Mouse (Mus musculus) heart, embryonic 10.5 days (tissue): ENCODE measurements around the gene Slc9b2. TPM values are rescaled to one million over a fixed set of nuclear protein-coding genes. Genes with fewer than 3 reads are reported as not detected.

Source experiments
- DNase-seq: peaks from one replicate; pipeline ENCODE4 v3.0.0-alpha.2; 2017; ENCODE audit warnings: low spot score
- H3K27ac ChIP-seq: fragments of 300-500 bp; sonication (generic); 2 replicates; pipeline ENCODE4 v1.5.1; 2016; ENCODE audit warnings: mild to moderate bottlenecking
- H3K27me3 ChIP-seq: fragments of 300-500 bp; sonication (generic); 2 replicates; pipeline ENCODE4 v1.6.1; 2016; ENCODE audit warnings: mild to moderate bottlenecking; ENCODE audit not compliant: poor library complexity, insufficient read depth, severe bottlenecking
- H3K36me3 ChIP-seq: fragments of 300-500 bp; sonication (generic); 2 replicates; pipeline ENCODE4 v1.6.1; 2016; ENCODE audit warnings: mild to moderate bottlenecking, moderate library complexity
- H3K4me1 ChIP-seq: fragments of 300-500 bp; sonication (generic); 2 replicates; pipeline ENCODE4 v1.6.1; 2016; ENCODE audit warnings: mild to moderate bottlenecking
- H3K4me3 ChIP-seq: fragments of 300-500 bp; sonication (generic); 2 replicates; pipeline ENCODE4 v1.5.1; 2016; ENCODE audit warnings: mild to moderate bottlenecking, moderate library complexity
- H3K9me3 ChIP-seq: fragments of 300-500 bp; sonication (generic); 2 replicates; pipeline ENCODE4 v1.6.1; 2016; ENCODE audit warnings: mild to moderate bottlenecking, moderate library complexity
- whole genome bisulfite sequencing: fragments of 180-500 bp; shearing (Covaris S2); methylation state at CpG from one replicate; pipeline ENCODE4 v1.1.7; 2016; 5-methylcytosine and 5-hydroxymethylcytosine counted together
- polyA plus RNA-seq: library from polyadenylated mRNA; unstranded; fragments of >200 nt; fragmentation: Nextera tagmentation; extraction: Ambion mirVana; gene quantifications from 2 replicates; pipeline ENCODE4 v1.2.1, GENCODE M21; 2016

Gene Slc9b2
- polyA plus RNA-seq, 1 experiment from 2014 or later: 2.1 TPM

GRCm38 (mm10) chr3:135315720-135316425, 8.4 kb downstream of the Slc9b2 start:
- WGBS: 83% methylated on average over 9 of the region's 9 CpGs
- no peak for DNase-seq
- H3K27ac ChIP-seq: no peak overlapping the region
- H3K4me1 ChIP-seq: peaks cover 4% of the 10 kb centered on the region; the same call in 1 of the 2 replicates
- H3K9me3 ChIP-seq: no peaks in the 10 kb centered on the region
- H3K4me3 ChIP-seq: no peak overlapping the region
- H3K27me3 ChIP-seq: no peaks in the 10 kb centered on the region
- H3K36me3 ChIP-seq: no peaks in the 10 kb centered on the region

- H3K27me3 ChIP-seq: no peaks in the 10 kb centered on the region
- DNase-seq: no peak
- H3K9me3 ChIP-seq: no peaks in the 10 kb centered on the region
- 68% methylated on average over 11 of the region's 11 CpGs for WGBS
- H3K4me3 ChIP-seq: no peak overlapping the region
- no peaks in the 10 kb centered on the region for H3K36me3 ChIP-seq
- H3K27ac ChIP-seq: no peak overlapping the region
- peaks cover 4% of the 10 kb centered on the region; the same call in 1 of the 2 replicates for H3K4me1 ChIP-seq
These were observed 10.8 kb downstream of the Slc9b2 start for GRCm38 (mm10) chr3:135318331-135318730.

GRCm38 (mm10) chr3:135324354-135324753, 16.9 kb downstream of the Slc9b2 start:
- no peak for DNase-seq
- H3K27ac ChIP-seq: no peak overlapping the region
- 68% methylated on average over 6 of the region's 6 CpGs for WGBS
- H3K4me3 ChIP-seq: no peak overlapping the region
- H3K36me3 ChIP-seq: no peaks in the 10 kb centered on the region
- no peaks in the 10 kb centered on the region for H3K4me1 ChIP-seq
- no peaks in the 10 kb centered on the region for H3K9me3 ChIP-seq
- H3K27me3 ChIP-seq: no peaks in the 10 kb centered on the region

GRCm38 (mm10) chr3:135327176-135327575, 19.7 kb downstream of the Slc9b2 start:
- Histone ChIP-seq H3K36me3 (no peaks in the 10 kb centered on the region), H3K4me1 (no peaks in the 10 kb centered on the region), H3K4me3 (no peak overlapping the region), H3K27me3 (no peaks in the 10 kb centered on the region), H3K27ac (no peak overlapping the region), H3K9me3 (no peaks in the 10 kb centered on the region)
- 71% methylated on average over 6 of the region's 6 CpGs for WGBS
- DNase-seq: no peak

- Histone ChIP-seq H3K9me3 (no peaks in the 10 kb centered on the region), H3K27ac (no peak overlapping the region), H3K27me3 (no peaks in the 10 kb centered on the region), H3K36me3 (no peaks in the 10 kb centered on the region), H3K4me3 (no peak overlapping the region), H3K4me1 (no peaks in the 10 kb centered on the region)
- no peak for DNase-seq
- 52% methylated on average over 2 of the region's 2 CpGs for WGBS
These were observed 20.1 kb downstream of the Slc9b2 start for GRCm38 (mm10) chr3:135327601-135328000.

GRCm38 (mm10) chr3:135328560-135328959, 21.1 kb downstream of the Slc9b2 start:
- H3K4me3 ChIP-seq: no peak overlapping the region
- DNase-seq: no peak
- no peaks in the 10 kb centered on the region for H3K4me1 ChIP-seq
- WGBS: 29% methylated on average over 3 of the region's 3 CpGs
- no peaks in the 10 kb centered on the region for H3K27me3 ChIP-seq
- H3K27ac ChIP-seq: no peak overlapping the region
- no peaks in the 10 kb centered on the region for H3K36me3 ChIP-seq
- H3K9me3 ChIP-seq: no peaks in the 10 kb centered on the region

- Histone ChIP-seq H3K4me1 (no peaks in the 10 kb centered on the region), H3K4me3 (no peak overlapping the region), H3K27ac (no peak overlapping the region)
These were observed 25.2 kb downstream of the Slc9b2 start for GRCm38 (mm10) chr3:135332691-135333090.

GRCm38 (mm10) chr3:135333763-135334162, 26.3 kb downstream of the Slc9b2 start:
- Histone ChIP-seq H3K4me3 (no peak overlapping the region), H3K36me3 (no peaks in the 10 kb centered on the region), H3K27me3 (no peaks in the 10 kb centered on the region), H3K9me3 (no peaks in the 10 kb centered on the region), H3K4me1 (no peaks in the 10 kb centered on the region), H3K27ac (no peak overlapping the region)
- no peak for DNase-seq
- WGBS: 32% methylated on average over 4 of the region's 4 CpGs

More at GRCm38 (mm10) chr3:135332691-135333090, 25.2 kb downstream of the Slc9b2 start:
- Histone ChIP-seq H3K36me3 (no peaks in the 10 kb centered on the region), H3K27me3 (no peaks in the 10 kb centered on the region), H3K9me3 (no peaks in the 10 kb centered on the region)
- no peak for DNase-seq

- Histone ChIP-seq H3K27ac (no peak within 1 kb of the TSS), H3K4me3 (no peak within 1 kb of the TSS), H3K27me3 (no peaks in the 10 kb centered on the region), H3K36me3 (no peaks in the 10 kb centered on the region), H3K9me3 (no peaks in the 10 kb centered on the region), H3K4me1 (no peaks in the 10 kb centered on the region)
- 71% methylated on average over 14 of the region's 14 CpGs for WGBS
- no peak for DNase-seq
These were observed 40.3 kb downstream of the Slc9b2 start, which contains the start of gene Slc9b1 for GRCm38 (mm10) chr3:135347739-135348264. TSS of gene Slc9b1 (plus strand) at chr3:135348029.

GRCm38 (mm10) chr3:135349022-135349421, 41.5 kb downstream of the Slc9b2 start:
- no peak overlapping the region for H3K27ac ChIP-seq
- no peaks in the 10 kb centered on the region for H3K4me1 ChIP-seq
- no peaks in the 10 kb centered on the region for H3K27me3 ChIP-seq
- H3K36me3 ChIP-seq: no peaks in the 10 kb centered on the region
- DNase-seq: no peak
- no peak overlapping the region for H3K4me3 ChIP-seq
- H3K9me3 ChIP-seq: no peaks in the 10 kb centered on the region

GRCm38 (mm10) chr3:135351857-135352256, 44.4 kb downstream of the Slc9b2 start:
- 90% methylated on average over 3 of the region's 3 CpGs for WGBS
- H3K9me3 ChIP-seq: no peaks in the 10 kb centered on the region
- no peak overlapping the region for H3K4me3 ChIP-seq
- DNase-seq: no peak
- no peaks in the 10 kb centered on the region for H3K27me3 ChIP-seq
- no peaks in the 10 kb centered on the region for H3K4me1 ChIP-seq
- H3K36me3 ChIP-seq: no peaks in the 10 kb centered on the region
- H3K27ac ChIP-seq: no peak overlapping the region

- no peak overlapping the region for H3K4me3 ChIP-seq
- H3K4me1 ChIP-seq: no peaks in the 10 kb centered on the region
- 90% methylated on average over 4 of the region's 4 CpGs for WGBS
- H3K36me3 ChIP-seq: no peaks in the 10 kb centered on the region
- H3K27me3 ChIP-seq: no peaks in the 10 kb centered on the region
- no peak for DNase-seq
- H3K27ac ChIP-seq: no peak overlapping the region
- H3K9me3 ChIP-seq: no peaks in the 10 kb centered on the region
These were observed 49.9 kb downstream of the Slc9b2 start for GRCm38 (mm10) chr3:135357394-135357793.

GRCm38 (mm10) chr3:135375836-135376235, 68.3 kb downstream of the Slc9b2 start:
- WGBS: 66% methylated on average over 3 of the region's 3 CpGs
- Histone ChIP-seq H3K4me3 (no peak overlapping the region), H3K9me3 (no peaks in the 10 kb centered on the region), H3K36me3 (no peaks in the 10 kb centered on the region), H3K27me3 (no peaks in the 10 kb centered on the region), H3K27ac (no peak overlapping the region), H3K4me1 (no peaks in the 10 kb centered on the region)
- no peak for DNase-seq

GRCm38 (mm10) chr3:135377445-135377844, 69.9 kb downstream of the Slc9b2 start:
- WGBS: 79% methylated on average over 10 of the region's 10 CpGs
- Histone ChIP-seq H3K4me1 (no peaks in the 10 kb centered on the region), H3K27me3 (no peaks in the 10 kb centered on the region), H3K27ac (no peak overlapping the region), H3K4me3 (no peak overlapping the region), H3K36me3 (no peaks in the 10 kb centered on the region), H3K9me3 (no peaks in the 10 kb centered on the region)
- DNase-seq: no peak
